Mouse (Mus musculus): ENCODE results near the gene Tubg2.
A peak's percentile ranks its signal among the peaks of the same experiment; 100 is the strongest.

Tubg2 gene

DNA sequence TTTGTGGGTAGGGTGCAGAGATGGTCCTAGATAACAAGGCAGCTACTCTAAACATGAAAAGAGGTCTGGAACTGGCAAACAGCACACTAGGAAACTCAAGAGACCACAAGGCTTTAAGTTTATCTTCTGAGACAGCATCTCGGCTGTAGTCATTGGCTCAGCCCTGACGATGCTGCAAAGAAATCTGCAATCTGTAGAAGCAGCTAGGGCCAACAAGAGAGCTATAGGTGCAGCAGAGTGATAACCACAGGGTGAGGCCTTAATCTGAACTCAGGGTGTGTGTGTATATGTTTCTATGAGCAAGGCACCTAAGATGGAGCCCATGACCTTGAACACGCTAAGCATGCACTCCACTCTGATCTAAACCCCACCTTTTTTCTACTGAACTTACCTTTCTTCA, 43.8 kb downstream of the Tubg2 start:
- no peak for DNase-seq

DNA sequence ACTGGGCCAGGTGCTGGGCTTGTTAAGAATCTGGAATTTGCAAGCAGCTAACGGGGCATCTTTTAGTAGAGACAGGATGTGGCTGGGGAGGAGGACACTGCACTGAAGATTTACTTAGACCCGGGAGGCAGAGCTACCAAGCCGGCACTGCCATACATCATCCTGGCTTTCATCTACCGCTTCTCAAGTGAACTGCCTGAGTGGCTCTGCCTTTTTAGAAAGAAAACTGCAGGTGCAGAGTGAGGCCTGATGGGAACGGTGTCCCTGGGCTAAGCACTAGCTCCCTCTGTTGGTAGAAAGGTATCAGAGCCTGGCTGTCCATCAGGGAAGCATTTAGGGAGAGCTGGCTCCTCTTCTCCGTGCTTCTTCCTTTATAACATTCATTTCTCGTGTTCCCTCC, 45.3 kb downstream of the Tubg2 start:
- DNase-seq, result peak in 1 of 2 experiments; percentile 30
